Mouse (Mus musculus): ENCODE measurements around the gene Cyp2d10. TPM values are rescaled to one million over a fixed set of nuclear protein-coding genes. Genes with fewer than 3 reads are reported as not detected.
"Not testable (repeated sequence)": the region's sequence is repeated elsewhere in the genome, so short reads cannot be mapped to it uniquely, and the experiment has no call there.

The Cyp2d10 gene
- 0.34 TPM in 1 of 2 replicates, not detected in the other for polyA plus RNA-seq (2015; fragmentation: Nextera tagmentation; extraction: Ambion mirVana)

GRCm38 (mm10) chr15:82406981-82407380 is at the start of gene Cyp2d10:
TSS of gene Cyp2d10 (minus strand) at chr15:82407195.
- no peaks in the 10 kb centered on the region for H3K9me3 ChIP-seq
- no peaks in the 10 kb centered on the region for H3K27me3 ChIP-seq (replicated peaks)
- H3K4me1 ChIP-seq: no peaks in the 10 kb centered on the region
- H3K4me2 ChIP-seq: no peak within 1 kb of the TSS
- no peak within 1 kb of the TSS for H3K4me3 ChIP-seq
- H3K9ac ChIP-seq: no peak within 1 kb of the TSS
- no peak within 1 kb of the TSS for H3K27ac ChIP-seq
- H3K36me3 ChIP-seq (replicated peaks): no peaks in the 10 kb centered on the region
- ATAC-seq (replicated peaks): no peak
- WGBS: 94% methylated on average over 6 of the region's 6 CpGs

- not testable (repeated sequence) for H3K9ac ChIP-seq; ATAC-seq (replicated peaks); H3K4me2 ChIP-seq; H3K4me1 ChIP-seq; H3K4me3 ChIP-seq; H3K27ac ChIP-seq; H3K27me3 ChIP-seq (replicated peaks); H3K9me3 ChIP-seq; H3K36me3 ChIP-seq (replicated peaks)
- 86% methylated on average over 6 of the region's 6 CpGs for WGBS
Observed at GRCm38 (mm10) chr15:82456086-82456790, 49.2 kb upstream of the Cyp2d10 start.

DNA sequence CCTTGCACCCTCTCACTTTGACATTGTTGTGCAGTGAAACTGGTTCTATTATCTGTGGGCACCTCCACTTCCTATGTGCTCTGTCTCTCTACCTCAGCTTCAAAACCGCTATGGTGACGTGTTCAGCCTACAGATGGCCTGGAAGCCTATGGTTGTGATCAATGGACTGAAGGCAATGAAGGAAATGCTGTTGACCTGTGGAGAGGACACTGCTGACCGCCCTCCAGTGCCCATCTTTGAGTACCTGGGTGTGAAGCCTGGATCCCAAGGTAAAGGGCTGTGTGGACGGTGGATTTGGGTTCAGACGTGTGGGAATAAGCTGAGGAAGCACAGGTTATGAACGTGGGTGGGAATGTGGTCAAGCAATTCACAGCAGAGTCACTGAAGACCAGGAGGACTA is 46.5 kb upstream of the Cyp2d10 start:
- H3K4me2 ChIP-seq; H3K36me3 ChIP-seq (replicated peaks); H3K4me3 ChIP-seq; H3K27me3 ChIP-seq (replicated peaks); H3K4me1 ChIP-seq; ATAC-seq (replicated peaks); H3K27ac ChIP-seq; H3K9ac ChIP-seq; H3K9me3 ChIP-seq: not testable (repeated sequence)
- WGBS: 89% methylated on average over 6 of the region's 6 CpGs

- H3K36me3 ChIP-seq (replicated peaks); H3K4me2 ChIP-seq; ATAC-seq (replicated peaks); H3K27me3 ChIP-seq (replicated peaks); H3K4me3 ChIP-seq; H3K4me1 ChIP-seq; H3K27ac ChIP-seq; H3K9ac ChIP-seq; H3K9me3 ChIP-seq: not testable (repeated sequence)
- 84% methylated on average over 1 of the region's 1 CpGs for WGBS
Observed at GRCm38 (mm10) chr15:82452133-82452532, 45.1 kb upstream of the Cyp2d10 start.

DNA sequence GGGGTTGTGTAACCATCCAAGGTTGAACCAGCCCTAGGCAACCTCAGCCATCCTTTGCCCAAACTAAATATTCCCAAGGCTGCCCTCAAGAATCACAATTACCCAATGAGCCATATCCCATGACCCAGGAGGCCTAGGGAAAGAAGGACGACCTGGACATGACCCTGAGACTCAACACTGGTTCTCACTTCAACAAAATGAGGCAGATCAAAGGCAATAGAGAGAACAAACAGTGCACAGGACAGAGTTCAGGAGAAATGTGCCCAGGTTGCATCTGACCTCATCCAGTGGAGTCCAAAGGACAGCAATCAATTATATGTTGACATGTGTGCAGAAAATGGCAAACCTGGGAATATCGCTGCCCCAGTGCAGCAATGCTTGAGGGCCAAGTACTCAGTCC is 43.0 kb upstream of the Cyp2d10 start:
- not testable (repeated sequence) for H3K9me3 ChIP-seq; H3K27me3 ChIP-seq (replicated peaks); H3K36me3 ChIP-seq (replicated peaks); ATAC-seq (replicated peaks); H3K27ac ChIP-seq; H3K4me2 ChIP-seq; H3K4me1 ChIP-seq; H3K9ac ChIP-seq; H3K4me3 ChIP-seq
- WGBS: 83% methylated on average over 2 of the region's 2 CpGs

GRCm38 (mm10) chr15:82445196-82445595 is 38.2 kb upstream of the Cyp2d10 start:
- Histone ChIP-seq H3K9ac (no peak overlapping the region), H3K27me3 (replicated peaks) (no peaks in the 10 kb centered on the region), H3K36me3 (replicated peaks) (no peaks in the 10 kb centered on the region), H3K4me3 (no peak overlapping the region), H3K4me2 (no peak overlapping the region), H3K4me1 (no peaks in the 10 kb centered on the region), H3K27ac (no peak overlapping the region), H3K9me3 (no peaks in the 10 kb centered on the region)
- WGBS: 66% methylated on average over 8 of the region's 8 CpGs
- no peak for ATAC-seq (replicated peaks)

- Histone ChIP-seq H3K36me3 (replicated peaks) (no peaks in the 10 kb centered on the region), H3K4me3 (no peak overlapping the region), H3K9me3 (no peaks in the 10 kb centered on the region), H3K27me3 (replicated peaks) (no peaks in the 10 kb centered on the region), H3K4me2 (no peak overlapping the region), H3K9ac (no peak overlapping the region), H3K4me1 (no peaks in the 10 kb centered on the region), H3K27ac (no peak overlapping the region)
- WGBS: 88% methylated on average over 3 of the region's 3 CpGs
- ATAC-seq (replicated peaks): no peak
Observed at GRCm38 (mm10) chr15:82443658-82444057, 36.7 kb upstream of the Cyp2d10 start.

- ATAC-seq (replicated peaks): no peak
- Histone ChIP-seq H3K4me1 (no peaks in the 10 kb centered on the region), H3K27me3 (replicated peaks) (no peaks in the 10 kb centered on the region), H3K27ac (no peak overlapping the region), H3K4me2 (no peak overlapping the region), H3K36me3 (replicated peaks) (no peaks in the 10 kb centered on the region), H3K4me3 (no peak overlapping the region), H3K9me3 (no peaks in the 10 kb centered on the region), H3K9ac (no peak overlapping the region)
- WGBS: 70% methylated on average over 5 of the region's 5 CpGs
Observed at GRCm38 (mm10) chr15:82437975-82438617, 31.1 kb upstream of the Cyp2d10 start.

DNA sequence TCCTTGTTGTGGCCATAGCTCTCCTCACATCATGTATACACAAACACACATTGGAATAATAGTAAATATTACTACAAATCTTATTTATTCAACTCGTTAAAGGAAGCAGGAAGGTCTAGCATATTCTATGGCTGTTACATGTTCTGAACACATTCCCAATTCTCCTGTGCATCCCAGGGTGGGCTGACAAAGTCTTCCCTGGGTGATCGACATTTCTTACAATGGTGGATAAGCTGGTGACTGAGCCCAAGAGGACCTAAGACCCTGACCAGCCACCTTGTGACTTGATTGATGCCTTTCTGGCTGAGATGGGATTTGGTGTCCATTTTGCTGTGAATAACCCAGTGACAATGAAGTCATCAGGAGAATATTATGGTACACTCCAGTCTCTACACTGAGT is 28.6 kb upstream of the Cyp2d10 start:
- H3K27ac ChIP-seq: no peak overlapping the region
- 88% methylated on average over 2 of the region's 2 CpGs for WGBS
- ATAC-seq (replicated peaks): no peak
- no peak overlapping the region for H3K9ac ChIP-seq
- no peaks in the 10 kb centered on the region for H3K27me3 ChIP-seq (replicated peaks)
- H3K36me3 ChIP-seq (replicated peaks): no peaks in the 10 kb centered on the region
- no peak overlapping the region for H3K4me3 ChIP-seq
- no peak overlapping the region for H3K4me2 ChIP-seq
- no peaks in the 10 kb centered on the region for H3K9me3 ChIP-seq
- no peaks in the 10 kb centered on the region for H3K4me1 ChIP-seq

DNA sequence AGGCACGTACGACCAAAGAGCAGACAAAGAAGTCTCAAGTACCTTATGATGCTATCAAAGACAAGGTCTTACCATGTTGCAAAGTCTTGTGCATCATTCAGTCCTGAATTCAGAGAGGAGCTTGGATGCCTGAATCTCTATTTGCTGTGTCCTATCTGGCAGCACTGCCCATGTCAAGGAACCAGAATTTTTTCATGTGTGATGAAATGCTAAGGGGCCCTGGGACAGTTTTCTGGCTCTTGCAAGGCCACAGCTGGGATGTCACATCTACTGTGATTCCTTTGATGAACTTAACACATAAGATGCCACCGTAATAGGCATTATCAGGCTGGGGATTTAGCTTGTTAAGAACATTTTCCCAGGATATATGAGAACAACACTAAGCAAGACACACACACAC is 28.0 kb upstream of the Cyp2d10 start:
- Histone ChIP-seq H3K9me3 (no peaks in the 10 kb centered on the region), H3K36me3 (replicated peaks) (no peaks in the 10 kb centered on the region), H3K27me3 (replicated peaks) (no peaks in the 10 kb centered on the region), H3K27ac (no peak overlapping the region), H3K4me1 (no peaks in the 10 kb centered on the region), H3K9ac (no peak overlapping the region), H3K4me2 (no peak overlapping the region), H3K4me3 (no peak overlapping the region)
- ATAC-seq (replicated peaks): no peak
- WGBS: 93% methylated on average over 3 of the region's 3 CpGs

GRCm38 (mm10) chr15:82434541-82434940 is 27.5 kb upstream of the Cyp2d10 start:
- H3K4me3 ChIP-seq: no peak overlapping the region
- no peaks in the 10 kb centered on the region for H3K36me3 ChIP-seq (replicated peaks)
- no peak overlapping the region for H3K4me2 ChIP-seq
- no peaks in the 10 kb centered on the region for H3K27me3 ChIP-seq (replicated peaks)
- no peak for ATAC-seq (replicated peaks)
- no peaks in the 10 kb centered on the region for H3K9me3 ChIP-seq
- 98% methylated on average over 3 of the region's 3 CpGs for WGBS
- no peak overlapping the region for H3K27ac ChIP-seq
- no peaks in the 10 kb centered on the region for H3K4me1 ChIP-seq
- H3K9ac ChIP-seq: no peak overlapping the region

GRCm38 (mm10) chr15:82433621-82434020 is 26.6 kb upstream of the Cyp2d10 start:
- Histone ChIP-seq H3K4me3 (no peak overlapping the region), H3K9ac (no peak overlapping the region), H3K4me2 (no peak overlapping the region), H3K27me3 (replicated peaks) (no peaks in the 10 kb centered on the region), H3K27ac (no peak overlapping the region), H3K36me3 (replicated peaks) (no peaks in the 10 kb centered on the region), H3K9me3 (no peaks in the 10 kb centered on the region), H3K4me1 (no peaks in the 10 kb centered on the region)
- WGBS: 93% methylated on average over 3 of the region's 3 CpGs
- ATAC-seq (replicated peaks): no peak

- H3K36me3 ChIP-seq (replicated peaks): no peaks in the 10 kb centered on the region
- H3K4me1 ChIP-seq: no peaks in the 10 kb centered on the region
- no peaks in the 10 kb centered on the region for H3K27me3 ChIP-seq (replicated peaks)
- H3K9ac ChIP-seq: no peak within 1 kb of the TSS
- H3K9me3 ChIP-seq: 0 out of 2 replicates have a peak, but pooled peaks cover 3% of the 10 kb centered on the region
- no peak within 1 kb of the TSS for H3K4me3 ChIP-seq
- no peak within 1 kb of the TSS for H3K4me2 ChIP-seq
- ATAC-seq (replicated peaks): no peak
- no peak within 1 kb of the TSS for H3K27ac ChIP-seq
Observed at GRCm38 (mm10) chr15:82433137-82433536, 26.1 kb upstream of the Cyp2d10 start, which contains the start of gene Cyp2d9. TSS of gene Cyp2d9 (plus strand) at chr15:82433437.

Measured in midbrain, embryonic 15.5 days (tissue).